Mouse (Mus musculus): ENCODE data around the gene Dtx3. TPM values are rescaled to one million over a fixed set of nuclear protein-coding genes. Genes with fewer than 3 reads are reported as not detected.
"Not testable (repeated sequence)": the region's sequence is repeated elsewhere in the genome, so short reads cannot be mapped to it uniquely, and the experiment has no call there.

Dtx3 gene
- polyA plus RNA-seq, 1 experiment from 2014 or later, result 93.8 TPM

DNA sequence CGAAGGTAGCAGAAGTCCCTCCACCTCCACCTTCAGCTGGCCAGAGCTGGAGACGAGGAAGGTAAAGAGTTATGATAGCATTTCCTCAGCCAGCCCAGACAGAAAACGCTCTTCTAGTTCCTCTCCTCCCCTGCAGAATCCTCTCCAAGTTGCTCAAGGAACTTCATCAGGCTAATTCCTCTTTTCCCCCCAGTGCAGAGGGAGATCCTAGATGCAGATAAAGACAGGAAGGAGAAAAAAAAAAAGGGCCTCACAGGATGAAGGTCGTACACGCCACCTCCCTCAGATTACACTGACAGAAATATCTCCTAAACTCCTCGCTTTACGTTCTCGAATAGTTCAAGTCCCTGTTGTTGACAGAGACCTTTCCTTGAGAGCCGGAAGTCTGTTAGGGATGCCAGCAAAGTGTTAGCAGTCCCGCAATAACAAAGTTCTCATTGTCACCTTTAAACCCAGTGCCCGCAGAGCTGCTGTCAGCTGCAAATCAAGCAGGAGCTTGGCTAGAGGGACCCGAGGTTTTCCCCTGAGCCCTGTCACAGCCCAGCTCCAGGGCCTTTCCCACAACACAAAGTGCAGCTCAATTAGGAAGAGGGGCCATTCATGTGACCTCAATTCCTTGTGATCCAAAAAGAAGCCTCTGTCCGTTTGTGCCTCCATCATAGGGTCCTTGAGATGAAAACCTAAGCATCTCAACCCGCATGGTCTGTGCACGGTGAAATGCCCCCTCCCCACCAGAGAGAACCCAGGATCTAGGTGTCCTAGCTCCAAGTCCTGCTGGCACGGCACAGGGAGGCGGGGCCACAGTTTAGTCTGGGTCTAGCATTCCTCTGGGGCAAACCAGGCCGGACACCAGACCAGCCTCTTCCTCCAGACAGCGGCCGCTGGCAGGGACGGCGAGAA lies 850 bp downstream of the Dtx3 start:
- peaks cover 6% of the 10 kb centered on the region for H3K4me1 ChIP-seq (ENCODE audit: control insufficient read depth, insufficient read depth, low read length)
- H3K36me3 ChIP-seq (replicated peaks; ENCODE audit: control insufficient read depth, insufficient read depth, low read depth, low read length), result no peaks in the 10 kb centered on the region; the same call in none of the 2 replicates
- peak overlapping the region; percentile 85 for H3K4me2 ChIP-seq (ENCODE audit: low read depth, low read length)
- H3K4me3 ChIP-seq (ENCODE audit: low read depth, low read length), result peak overlapping the region; percentile 82
- 10% methylated on average over 22 of the region's 22 CpGs for WGBS
- H3K27me3 ChIP-seq (ENCODE audit: control insufficient read depth, insufficient read depth, low read length), result no peaks in the 10 kb centered on the region
- peak overlapping the region; percentile 87 for H3K27ac ChIP-seq (replicated peaks; ENCODE audit: low read depth, low read length)
- ATAC-seq (replicated peaks; ENCODE audit: insufficient number of reproducible peaks, low FRiP score, low TSS enrichment, low read depth) (peak; percentile 45), DNase-seq (ENCODE audit: low spot score) (peak; percentile 48)
- H3K9ac ChIP-seq (replicated peaks; ENCODE audit: low read length), result peak overlapping the region; percentile 91
- no peaks in the 10 kb centered on the region for H3K9me3 ChIP-seq (replicated peaks; ENCODE audit: control insufficient read depth, low read length)

DNA sequence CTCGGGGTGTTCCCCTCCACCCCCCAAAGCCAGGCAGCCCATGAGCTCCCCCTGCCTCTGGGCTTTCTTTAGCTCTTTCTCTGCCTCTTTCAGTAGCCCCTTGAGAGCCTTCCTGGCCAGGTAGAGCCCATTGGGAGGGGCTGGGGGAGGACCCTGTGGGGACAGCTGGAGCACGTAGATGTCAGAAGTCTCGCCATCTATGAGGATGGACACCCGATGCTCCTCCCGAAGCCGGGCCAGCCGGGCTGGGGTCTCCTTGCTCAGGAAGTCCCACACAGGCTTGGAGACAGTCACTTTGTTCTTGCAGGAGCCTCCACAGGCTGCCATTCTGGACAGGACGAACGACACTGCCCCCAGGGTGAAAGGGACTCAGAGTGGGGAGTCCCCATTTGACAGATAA lies 2.5 kb downstream of the Dtx3 start:
- Histone ChIP-seq H3K27ac (replicated peaks; ENCODE audit: low read depth, low read length) (no peak overlapping the region), H3K4me1 (ENCODE audit: control insufficient read depth, insufficient read depth, low read length) (peaks cover 6% of the 10 kb centered on the region), H3K4me3 (ENCODE audit: low read depth, low read length) (no peak overlapping the region), H3K27me3 (ENCODE audit: control insufficient read depth, insufficient read depth, low read length) (no peaks in the 10 kb centered on the region), H3K9me3 (replicated peaks; ENCODE audit: control insufficient read depth, low read length) (no peaks in the 10 kb centered on the region), H3K36me3 (replicated peaks; ENCODE audit: control insufficient read depth, insufficient read depth, low read depth, low read length) (no peaks in the 10 kb centered on the region; the same call in 1 of the 2 replicates), H3K9ac (replicated peaks; ENCODE audit: low read length) (no peak overlapping the region), H3K4me2 (ENCODE audit: low read depth, low read length) (no peak overlapping the region)
- 74% methylated on average over 9 of the region's 9 CpGs for WGBS
- DNase-seq (ENCODE audit: low spot score) (no peak), ATAC-seq (replicated peaks; ENCODE audit: insufficient number of reproducible peaks, low FRiP score, low TSS enrichment, low read depth) (no peak)

- not testable (repeated sequence) for ATAC-seq (replicated peaks; ENCODE audit: insufficient number of reproducible peaks, low FRiP score, low TSS enrichment, low read depth); DNase-seq (ENCODE audit: low spot score); H3K27me3 ChIP-seq (ENCODE audit: control insufficient read depth, insufficient read depth, low read length); H3K36me3 ChIP-seq (replicated peaks; ENCODE audit: control insufficient read depth, insufficient read depth, low read depth, low read length); H3K4me2 ChIP-seq (ENCODE audit: low read depth, low read length); H3K27ac ChIP-seq (replicated peaks; ENCODE audit: low read depth, low read length); H3K4me3 ChIP-seq (ENCODE audit: low read depth, low read length); H3K9me3 ChIP-seq (replicated peaks; ENCODE audit: control insufficient read depth, low read length); H3K4me1 ChIP-seq (ENCODE audit: control insufficient read depth, insufficient read depth, low read length); H3K9ac ChIP-seq (replicated peaks; ENCODE audit: low read length)
- WGBS, result 86% methylated on average over 1 of the region's 1 CpGs
These were observed 3.5 kb downstream of the Dtx3 start for GRCm38 (mm10) chr10:127192057-127192328.

- ATAC-seq (replicated peaks; ENCODE audit: insufficient number of reproducible peaks, low FRiP score, low TSS enrichment, low read depth) (no peak), DNase-seq (ENCODE audit: low spot score) (no peak)
- Histone ChIP-seq H3K27me3 (ENCODE audit: control insufficient read depth, insufficient read depth, low read length) (no peaks in the 10 kb centered on the region), H3K9ac (replicated peaks; ENCODE audit: low read length) (no peak overlapping the region), H3K36me3 (replicated peaks; ENCODE audit: control insufficient read depth, insufficient read depth, low read depth, low read length) (no peaks in the 10 kb centered on the region; the same call in 1 of the 2 replicates), H3K27ac (replicated peaks; ENCODE audit: low read depth, low read length) (no peak overlapping the region), H3K4me3 (ENCODE audit: low read depth, low read length) (no peak overlapping the region), H3K9me3 (replicated peaks; ENCODE audit: control insufficient read depth, low read length) (no peaks in the 10 kb centered on the region), H3K4me1 (ENCODE audit: control insufficient read depth, insufficient read depth, low read length) (peaks cover 5% of the 10 kb centered on the region), H3K4me2 (ENCODE audit: low read depth, low read length) (no peak overlapping the region)
- 81% methylated on average over 19 of the region's 19 CpGs for WGBS
These were observed 4.1 kb downstream of the Dtx3 start for GRCm38 (mm10) chr10:127191191-127192056.

GRCm38 (mm10) chr10:127190398-127191190 lies 4.9 kb downstream of the Dtx3 start:
- Histone ChIP-seq H3K27me3 (ENCODE audit: control insufficient read depth, insufficient read depth, low read length) (no peaks in the 10 kb centered on the region), H3K9me3 (replicated peaks; ENCODE audit: control insufficient read depth, low read length) (no peaks in the 10 kb centered on the region), H3K4me3 (ENCODE audit: low read depth, low read length) (peak overlapping the region; percentile 7; the same call in 1 of the 2 replicates), H3K4me2 (ENCODE audit: low read depth, low read length) (peak overlapping the region; percentile 96), H3K27ac (replicated peaks; ENCODE audit: low read depth, low read length) (peak overlapping the region; percentile 84), H3K9ac (replicated peaks; ENCODE audit: low read length) (0 out of 2 replicates have a peak overlapping the region, but pooled peaks have one; percentile 19), H3K4me1 (ENCODE audit: control insufficient read depth, insufficient read depth, low read length) (peaks cover 3% of the 10 kb centered on the region), H3K36me3 (replicated peaks; ENCODE audit: control insufficient read depth, insufficient read depth, low read depth, low read length) (no peaks in the 10 kb centered on the region; the same call in 1 of the 2 replicates)
- no peak for DNase-seq (ENCODE audit: low spot score)
- 34% methylated on average over 14 of the region's 14 CpGs for WGBS
- ATAC-seq (replicated peaks; ENCODE audit: insufficient number of reproducible peaks, low FRiP score, low TSS enrichment, low read depth), result no peak

- 0 out of 2 replicates have a peak, but pooled peaks have one; percentile 4 for ATAC-seq (replicated peaks; ENCODE audit: insufficient number of reproducible peaks, low FRiP score, low TSS enrichment, low read depth)
These were observed 5.7 kb downstream of the Dtx3 start, which contains the start of gene Arhgef25 for GRCm38 (mm10) chr10:127189651-127190381. Gene Arhgef25 (minus strand): TSS chr10:127190083.

DNA sequence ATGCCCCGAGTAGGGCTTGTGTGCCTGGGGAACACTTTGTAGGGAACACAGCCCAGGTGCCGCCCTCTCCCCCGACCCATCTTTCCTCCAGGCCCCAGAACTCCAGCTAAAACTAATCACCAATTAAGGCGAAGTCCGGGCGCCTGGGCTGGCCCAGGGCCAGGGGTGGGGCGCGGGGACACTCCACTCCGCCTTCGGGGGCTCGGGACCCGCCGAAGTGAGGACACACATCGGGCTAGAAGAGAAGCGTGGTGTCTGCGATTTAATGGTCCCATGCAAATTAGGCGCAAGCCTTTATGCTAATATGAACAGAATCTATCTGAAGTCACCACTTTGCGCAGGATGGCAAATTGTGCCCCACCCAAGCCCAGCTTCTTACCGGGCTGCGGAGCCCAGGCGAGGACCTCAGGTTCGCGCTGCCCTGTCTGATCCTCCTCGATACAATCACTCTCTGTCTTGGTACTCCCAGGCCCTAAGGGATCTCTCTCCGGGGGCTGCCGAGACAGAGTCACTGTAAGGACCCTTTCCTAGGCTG lies 6.3 kb downstream of the Dtx3 start:
- no peaks in the 10 kb centered on the region; the same call in 1 of the 2 replicates for H3K36me3 ChIP-seq (replicated peaks; ENCODE audit: control insufficient read depth, insufficient read depth, low read depth, low read length)
- ATAC-seq (replicated peaks; ENCODE audit: insufficient number of reproducible peaks, low FRiP score, low TSS enrichment, low read depth) (no peak), DNase-seq (ENCODE audit: low spot score) (peak; percentile 49)

More at GRCm38 (mm10) chr10:127189651-127190381, 5.7 kb downstream of the Dtx3 start, which contains the start of gene Arhgef25:
- Histone ChIP-seq H3K27ac (replicated peaks; ENCODE audit: low read depth, low read length) (peak within 1 kb of the TSS; percentile 84), H3K36me3 (replicated peaks; ENCODE audit: control insufficient read depth, insufficient read depth, low read depth, low read length) (no peaks in the 10 kb centered on the region; the same call in 1 of the 2 replicates), H3K27me3 (ENCODE audit: control insufficient read depth, insufficient read depth, low read length) (no peaks in the 10 kb centered on the region), H3K4me3 (ENCODE audit: low read depth, low read length) (peak within 1 kb of the TSS; percentile 76), H3K9me3 (replicated peaks; ENCODE audit: control insufficient read depth, low read length) (no peaks in the 10 kb centered on the region), H3K9ac (replicated peaks; ENCODE audit: low read length) (peak within 1 kb of the TSS; percentile 89), H3K4me1 (ENCODE audit: control insufficient read depth, insufficient read depth, low read length) (peaks cover 3% of the 10 kb centered on the region), H3K4me2 (ENCODE audit: low read depth, low read length) (peak within 1 kb of the TSS; percentile 96)
- peak; percentile 48 for DNase-seq (ENCODE audit: low spot score)
- WGBS, result under 1% methylated on average over 35 of the region's 35 CpGs

More for the DNA sequence above, 6.3 kb downstream of the Dtx3 start:
- H3K27ac ChIP-seq (replicated peaks; ENCODE audit: low read depth, low read length), result peak overlapping the region; percentile 84
- H3K9me3 ChIP-seq (replicated peaks; ENCODE audit: control insufficient read depth, low read length), result no peaks in the 10 kb centered on the region
- WGBS, result under 1% methylated on average over 26 of the region's 26 CpGs
- peak overlapping the region; percentile 89 for H3K9ac ChIP-seq (replicated peaks; ENCODE audit: low read length)
- H3K4me2 ChIP-seq (ENCODE audit: low read depth, low read length), result peak overlapping the region; percentile 96
- peaks cover 3% of the 10 kb centered on the region for H3K4me1 ChIP-seq (ENCODE audit: control insufficient read depth, insufficient read depth, low read length)
- H3K27me3 ChIP-seq (ENCODE audit: control insufficient read depth, insufficient read depth, low read length), result no peaks in the 10 kb centered on the region
- peak overlapping the region; percentile 76 for H3K4me3 ChIP-seq (ENCODE audit: low read depth, low read length)
